Mouse (Mus musculus) left cerebral cortex, postnatal 25 days (tissue): Measurements from ENCODE around the gene Defa21. TPM values are rescaled to one million over a fixed set of nuclear protein-coding genes. Genes with fewer than 3 reads are reported as not detected.
"Not testable (repeated sequence)": the region's sequence is repeated elsewhere in the genome, so short reads cannot be mapped to it uniquely, and the experiment has no call there.

ENCODE experiments used
- DNase-seq, 2 experiments: peaks; one replicate each; pipeline ENCODE4 v3.0.0; 2022; ENCODE audit warnings: low spot score in 2 of 2, mixed read lengths in 1 of 2
- intact Hi-C: fragments of 180-260 bp; cut with DNase I; formaldehyde crosslinking; loops from one replicate; pipeline ENCODE4 v1.15.1; 2025
- total RNA-seq, 2 experiments: library from RNA; stranded (reverse); gene quantifications; 2 replicates each; pipeline ENCODE4 v1.2.3; 2021

The Defa21 gene
- not detected for total RNA-seq

DNA sequence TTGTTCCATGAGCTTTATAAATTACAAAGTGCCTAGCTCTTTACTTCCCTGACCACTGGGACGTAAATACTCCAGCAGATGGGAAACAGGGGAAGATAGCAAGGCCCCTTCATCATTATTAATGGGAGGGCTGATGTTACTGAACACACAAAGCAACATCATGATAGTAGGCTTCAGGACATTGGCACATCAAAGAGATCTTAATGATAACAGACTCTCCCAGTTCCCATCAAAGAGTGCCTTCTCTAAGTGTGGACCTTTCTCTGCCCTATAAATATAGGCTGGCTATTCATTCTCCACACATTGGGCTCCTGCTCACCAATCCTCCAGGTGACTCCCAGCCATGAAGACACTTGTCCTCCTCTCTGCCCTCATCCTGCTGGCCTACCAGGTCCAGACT, at the start of gene Defa21:
Gene Defa21 (plus strand): TSS at position 301 of the 400 bp plus-strand sequence.
- intact Hi-C loops, DNase-seq: not testable (repeated sequence)

- intact Hi-C loops, result no loop called here
- DNase-seq, result no peak
These were observed 45.5 kb upstream of the Defa21 start for GRCm38 (mm10) chr8:20979846-20980245.

DNA sequence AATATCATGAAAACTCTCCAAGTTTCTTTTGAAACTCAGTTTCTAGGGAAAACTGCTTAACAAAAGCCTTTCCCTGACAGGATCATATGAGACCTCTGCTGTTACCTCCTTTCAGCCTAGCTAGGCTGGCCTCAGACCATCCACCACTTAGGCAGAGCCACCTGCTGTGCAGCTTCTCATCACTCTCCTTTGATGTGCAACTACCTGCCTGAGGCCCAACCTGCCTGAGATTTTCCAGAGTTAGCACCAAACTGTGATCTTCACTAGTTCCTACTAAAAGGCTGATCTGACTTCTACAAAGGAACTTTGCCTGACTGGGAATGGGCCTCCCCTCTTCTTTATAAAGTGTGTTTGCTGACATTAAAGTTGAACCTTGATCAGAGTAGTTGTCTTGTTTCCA, 31.3 kb upstream of the Defa21 start:
- intact Hi-C loops, result loop anchor here (10.0 kb wide), 1 partner anchor 981 kb away; no protein-coding TSS in a partner anchor
- not testable (repeated sequence) for DNase-seq

- intact Hi-C loops, result loop anchor here (10.0 kb wide), 1 partner anchor 978 kb away; no protein-coding TSS in a partner anchor
- no peak for DNase-seq
These were observed 28.6 kb upstream of the Defa21 start for GRCm38 (mm10) chr8:20996776-20997175.

DNA sequence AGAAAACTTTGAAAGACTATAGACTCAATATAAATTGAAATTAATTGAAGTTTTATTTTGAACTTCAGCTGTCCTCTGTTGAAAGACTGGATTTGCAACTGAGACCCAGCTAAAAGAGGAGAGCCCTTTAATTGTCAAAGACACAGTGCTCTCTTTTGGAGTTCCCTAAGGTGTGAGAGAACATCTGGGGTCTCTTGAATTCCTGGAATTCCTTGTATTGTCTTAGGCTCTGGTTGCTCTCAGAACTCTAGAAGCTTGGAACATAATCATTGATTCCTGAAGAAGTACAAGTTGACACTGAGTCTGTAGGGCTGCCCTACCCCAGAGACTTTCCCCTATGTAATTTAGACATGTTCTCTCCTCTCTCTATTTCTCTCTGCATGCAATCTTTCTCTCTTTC, 28.1 kb upstream of the Defa21 start:
- intact Hi-C loops, result loop anchor here (10.0 kb wide), 1 partner anchor 978 kb away; no protein-coding TSS in a partner anchor

GRCm38 (mm10) chr8:21001171-21001570, 24.2 kb upstream of the Defa21 start:
- DNase-seq, result peak; percentile 2
- intact Hi-C loops, result loop anchor here (10.0 kb wide), 1 partner anchor 1536 kb away; no protein-coding TSS in a partner anchor

More for the DNA sequence above, 28.1 kb upstream of the Defa21 start:
- no peak for DNase-seq

DNA sequence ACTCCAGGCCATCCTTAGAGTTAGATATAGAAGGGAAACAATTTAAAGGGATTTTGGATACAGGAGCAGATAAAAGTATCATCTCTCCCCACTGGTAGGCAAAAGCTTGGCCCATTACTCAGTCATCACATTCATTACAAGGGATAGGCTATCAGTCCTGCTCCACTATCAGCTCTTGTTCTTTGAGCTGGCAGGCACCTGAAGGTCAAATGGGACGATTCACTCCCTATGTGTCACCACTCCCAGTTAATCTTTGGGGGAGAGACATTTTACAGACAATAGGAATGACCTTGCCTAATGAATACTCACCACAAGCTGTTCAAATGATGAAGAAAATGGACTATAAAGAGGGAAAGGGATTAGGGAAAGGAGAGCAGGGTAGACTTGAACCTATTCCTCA, 18.5 kb upstream of the Defa21 start:
- no peak for DNase-seq
- intact Hi-C loops, result loop anchor here (10.0 kb wide), 1 partner anchor 1542 kb away; no protein-coding TSS in a partner anchor

DNA sequence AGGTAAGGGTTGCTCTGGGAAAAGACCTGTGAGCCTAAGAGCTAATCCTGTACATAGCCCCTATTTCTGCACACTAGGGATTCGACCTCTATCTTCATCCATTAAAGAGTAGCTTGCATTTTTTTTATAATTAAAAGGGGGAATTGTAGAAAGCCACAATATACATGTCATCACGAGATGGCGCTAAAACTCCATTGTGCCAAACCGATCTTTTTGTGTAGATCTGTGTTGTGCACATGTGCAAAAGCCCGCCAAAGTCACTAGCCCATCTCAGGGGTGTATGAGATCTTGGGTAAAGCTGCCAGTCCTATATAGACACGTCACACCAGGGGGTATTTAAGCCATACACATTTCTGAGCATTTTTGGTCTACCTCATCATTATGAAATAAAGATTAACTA, 16.8 kb upstream of the Defa21 start:
- DNase-seq, result not testable (repeated sequence)
- intact Hi-C loops, result loop anchor here (10.0 kb wide), 1 partner anchor 1544 kb away; no protein-coding TSS in a partner anchor

- DNase-seq, intact Hi-C loops: not testable (repeated sequence)
These were observed 14.8 kb upstream of the Defa21 start for GRCm38 (mm10) chr8:21010548-21010947.

DNA sequence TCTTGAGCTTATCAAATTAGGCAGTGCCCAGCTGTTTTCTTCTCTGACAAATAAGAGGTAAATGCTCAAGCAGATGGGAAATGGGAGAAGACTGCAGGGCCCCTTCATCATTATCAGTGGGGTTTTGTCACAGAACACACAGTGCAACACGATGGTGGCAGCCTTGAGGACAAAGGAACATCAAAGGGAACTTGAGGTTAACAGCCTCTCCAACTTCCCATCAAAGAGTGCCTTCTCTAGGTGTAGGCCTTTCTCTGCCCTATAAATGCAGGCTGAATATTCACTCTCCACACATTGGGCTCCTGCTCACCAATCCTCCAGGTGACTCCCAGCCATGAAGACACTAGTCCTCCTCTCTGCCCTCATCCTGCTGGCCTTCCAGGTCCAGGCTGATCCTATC, 29.4 kb downstream of the Defa21 start, which contains the start of gene Defa23:
Gene Defa23 (plus strand): TSS at position 301 of the 400 bp plus-strand sequence.
- intact Hi-C loops, DNase-seq: not testable (repeated sequence)

GRCm38 (mm10) chr8:21064738-21065137, 39.4 kb downstream of the Defa21 start, which contains the start of gene Defa35:
Gene Defa35 (plus strand): TSS chr8:21065038.
- intact Hi-C loops, DNase-seq: not testable (repeated sequence)

Other genes starting within 250 kb of the Defa21 start
- gene Defb33, start 132.9 kb upstream of the Defa21 start, total RNA-seq, result not detected
- gene Gm15056, start 122.9 kb upstream of the Defa21 start, total RNA-seq, result not detected
- not detected for gene Gm6040, start 103.5 kb upstream of the Defa21 start, total RNA-seq
- gene AY761185, start 80.8 kb upstream of the Defa21 start, total RNA-seq, result not detected
- gene Defa23, start 29.5 kb downstream of the Defa21 start, total RNA-seq, result not detected
- gene Defa35, start 39.5 kb downstream of the Defa21 start, total RNA-seq, result not detected
- gene Defa25, start 58.9 kb downstream of the Defa21 start, total RNA-seq, result not detected
- not detected for gene Gm14851, start 70.5 kb downstream of the Defa21 start, total RNA-seq
- gene Defa30, start 109.1 kb downstream of the Defa21 start, total RNA-seq, result not detected
- not detected for gene Defa22, start 136.7 kb downstream of the Defa21 start, total RNA-seq
- gene Defa31, start 166.1 kb downstream of the Defa21 start, total RNA-seq, result not detected
- not detected for gene Gm15293, start 176.0 kb downstream of the Defa21 start, total RNA-seq
- gene Gm15292, start 224.2 kb downstream of the Defa21 start, total RNA-seq, result not detected